Comparison of ENCODE assay signal across 11 mouse cellular contexts in the genomic region with DNA sequence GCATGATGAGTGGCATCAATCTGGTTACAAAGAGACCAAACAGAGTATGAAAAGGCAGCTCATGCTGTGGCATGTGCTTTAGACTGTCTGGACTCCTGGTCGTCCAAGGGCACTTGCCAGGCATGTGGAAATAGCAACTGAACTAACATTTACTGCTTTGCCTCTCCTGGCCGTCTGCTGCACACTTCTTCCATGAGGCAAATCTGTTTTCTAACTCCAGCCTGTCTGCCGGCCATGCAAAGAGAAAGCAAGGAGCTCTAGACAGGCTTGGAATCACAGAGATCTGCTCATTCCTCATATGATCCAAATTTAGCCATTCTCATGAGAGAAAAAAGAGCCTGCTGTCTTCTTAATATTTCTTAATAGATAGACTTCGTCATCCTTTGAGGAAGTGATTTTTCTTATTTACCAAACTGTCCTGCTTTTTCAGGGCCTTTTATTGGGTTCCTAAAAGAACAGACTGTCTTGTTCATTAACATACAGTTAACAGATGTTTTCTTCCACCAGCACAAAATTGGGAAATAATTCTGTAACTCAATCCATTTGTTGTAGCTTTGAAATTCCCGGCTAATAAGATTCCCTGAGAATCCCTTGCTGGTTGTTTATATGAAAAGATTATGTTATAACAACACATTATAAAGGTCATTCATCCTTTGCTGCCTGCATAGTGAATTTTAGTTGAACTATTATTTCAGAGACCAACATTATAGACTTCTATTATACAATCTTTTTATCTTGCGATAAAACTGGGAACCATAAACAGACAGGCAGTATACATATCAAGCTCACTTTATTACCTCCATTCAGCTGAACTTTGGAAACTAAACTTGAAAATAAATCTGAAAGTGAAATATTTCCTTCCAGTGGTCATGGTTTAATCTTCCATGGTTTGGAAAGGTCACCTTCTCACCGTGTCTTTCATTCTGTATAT.
DNase-seq lines count a peak whose midpoint lies in the region; ATAC-seq lines count a peak whose summit lies in the region.
"Had no signal": no experiment of that assay in that cellular context is flagged by ENCODE, and none has a peak within 500 bp of the region (broad histone marks: within the 10 kb centered on the region; RNA-seq: fewer than 3 reads in every experiment).

No protein-coding gene starts in this region.

- H3K36me3 ChIP-seq in lung, embryonic 16.5 days (ENCODE audit: control insufficient read depth, insufficient read depth, low read length) = no peaks in the 10 kb centered on the region
- no peaks in the 10 kb centered on the region for H3K36me3 ChIP-seq in forebrain, embryonic 11.5 days (ENCODE audit: control insufficient read depth, insufficient read depth, low read length)
- H3K36me3 ChIP-seq: liver, embryonic 13.5 days had no signal

- no peak overlapping the region for H3K4me3 ChIP-seq in lung, embryonic 16.5 days (ENCODE audit: low read length)
- H3K4me3 ChIP-seq in forebrain, embryonic 11.5 days (ENCODE audit: low read depth, low read length) = no peak overlapping the region
- H3K4me3 ChIP-seq: liver, embryonic 13.5 days had no signal

- no peaks in the 10 kb centered on the region for H3K9me3 ChIP-seq in lung, embryonic 16.5 days (ENCODE audit: control insufficient read depth, low read length)
- no peaks in the 10 kb centered on the region for H3K9me3 ChIP-seq in forebrain, embryonic 11.5 days (ENCODE audit: control insufficient read depth, low read length)
- H3K9me3 ChIP-seq: liver, embryonic 13.5 days had no signal

- WGBS in lung, embryonic 16.5 days = 37% methylated on average over 7 of the region's 7 CpGs
- WGBS in forebrain, embryonic 11.5 days = 77% methylated on average over 7 of the region's 7 CpGs

- intact Hi-C loops in left cerebral cortex, postnatal 36 days (cut with DNase I) = no loop called here
- intact Hi-C loops in gastrocnemius, postnatal 14 days (cut with DNase I; ENCODE audit: low total_unique reads) = no loop called here

- 0 out of 2 replicates have a peak, but pooled peaks cover 2% of the 10 kb centered on the region for H3K4me1 ChIP-seq in lung, embryonic 16.5 days (replicated peaks; ENCODE audit: control insufficient read depth, insufficient read depth, low read length)
- no peaks in the 10 kb centered on the region for H3K4me1 ChIP-seq in forebrain, embryonic 11.5 days (replicated peaks; ENCODE audit: control insufficient read depth, insufficient read depth, low read length)
- H3K4me1 ChIP-seq: liver, embryonic 13.5 days had no signal

- DNase-seq in embryo, embryonic 11 days = peak; percentile 1
- no peak for DNase-seq in embryo, embryonic 10 days (ENCODE audit: low spot score)
- DNase-seq in left cerebral cortex, adult 11 months (ENCODE audit: low spot score) = peak; percentile 0
- DNase-seq in left cerebral cortex, postnatal 36 days (ENCODE audit: low spot score in 2 of 2) = no peak
- DNase-seq in gastrocnemius, postnatal 14 days = peak; percentile 12
- no peak for DNase-seq in adipocyte (ENCODE audit: low spot score)
- DNase-seq in forebrain, embryonic 11.5 days (ENCODE audit: low spot score) = no peak
- DNase-seq: cerebellum, adult 11-12 months; liver, embryonic 13.5 days had no signal

- H3K27me3 ChIP-seq in lung, embryonic 16.5 days (ENCODE audit: control insufficient read depth, insufficient read depth, low read depth, low read length) = no peaks in the 10 kb centered on the region
- H3K27me3 ChIP-seq in forebrain, embryonic 11.5 days (ENCODE audit: control insufficient read depth, insufficient read depth, low read length) = no peaks in the 10 kb centered on the region
- H3K27me3 ChIP-seq: liver, embryonic 13.5 days had no signal

- no peak overlapping the region for H3K9ac ChIP-seq in lung, embryonic 16.5 days (ENCODE audit: low read length)
- H3K9ac ChIP-seq in forebrain, embryonic 11.5 days (ENCODE audit: low read length) = no peak overlapping the region
- H3K9ac ChIP-seq: liver, embryonic 13.5 days had no signal

- H3K4me2 ChIP-seq in lung, embryonic 16.5 days (ENCODE audit: low read depth, low read length) = no peak overlapping the region
- no peak overlapping the region for H3K4me2 ChIP-seq in forebrain, embryonic 11.5 days (ENCODE audit: low read depth, low read length, severe bottlenecking)
- H3K4me2 ChIP-seq: liver, embryonic 13.5 days had no signal

- peak; percentile 85 for ATAC-seq in lung, embryonic 16.5 days (ENCODE audit: low read depth)
- ATAC-seq in forebrain, embryonic 11.5 days (replicated peaks; ENCODE audit: low FRiP score) = no peak
- ATAC-seq: forebrain, embryonic 14.5 days had no signal

- H3K27ac ChIP-seq in lung, embryonic 16.5 days (ENCODE audit: low read length) = peak overlapping the region; percentile 76
- H3K27ac ChIP-seq in forebrain, embryonic 11.5 days (ENCODE audit: low read depth, low read length) = no peak overlapping the region
- H3K27ac ChIP-seq: liver, embryonic 13.5 days had no signal

Comparison
In these comparisons a context has a peak if more than half of its experiments do, and no peak if none do; other contexts are left out.
1. DNase-seq: peak in embryo, embryonic 11 days (single experiment), left cerebral cortex, adult 11 months (single experiment) and gastrocnemius, postnatal 14 days (single experiment); none in embryo, embryonic 10 days (single experiment), left cerebral cortex, postnatal 36 days (0 of 2), adipocyte (single experiment) and forebrain, embryonic 11.5 days (single experiment).